Mouse (Mus musculus) kidney, postnatal 10 days (tissue): ENCODE measurements around the gene Clock.

Experiments used
- DNase-seq: peaks from one replicate; pipeline ENCODE4 v3.0.0; 2021; ENCODE audit warnings: mixed read lengths

The Clock gene

DNA sequence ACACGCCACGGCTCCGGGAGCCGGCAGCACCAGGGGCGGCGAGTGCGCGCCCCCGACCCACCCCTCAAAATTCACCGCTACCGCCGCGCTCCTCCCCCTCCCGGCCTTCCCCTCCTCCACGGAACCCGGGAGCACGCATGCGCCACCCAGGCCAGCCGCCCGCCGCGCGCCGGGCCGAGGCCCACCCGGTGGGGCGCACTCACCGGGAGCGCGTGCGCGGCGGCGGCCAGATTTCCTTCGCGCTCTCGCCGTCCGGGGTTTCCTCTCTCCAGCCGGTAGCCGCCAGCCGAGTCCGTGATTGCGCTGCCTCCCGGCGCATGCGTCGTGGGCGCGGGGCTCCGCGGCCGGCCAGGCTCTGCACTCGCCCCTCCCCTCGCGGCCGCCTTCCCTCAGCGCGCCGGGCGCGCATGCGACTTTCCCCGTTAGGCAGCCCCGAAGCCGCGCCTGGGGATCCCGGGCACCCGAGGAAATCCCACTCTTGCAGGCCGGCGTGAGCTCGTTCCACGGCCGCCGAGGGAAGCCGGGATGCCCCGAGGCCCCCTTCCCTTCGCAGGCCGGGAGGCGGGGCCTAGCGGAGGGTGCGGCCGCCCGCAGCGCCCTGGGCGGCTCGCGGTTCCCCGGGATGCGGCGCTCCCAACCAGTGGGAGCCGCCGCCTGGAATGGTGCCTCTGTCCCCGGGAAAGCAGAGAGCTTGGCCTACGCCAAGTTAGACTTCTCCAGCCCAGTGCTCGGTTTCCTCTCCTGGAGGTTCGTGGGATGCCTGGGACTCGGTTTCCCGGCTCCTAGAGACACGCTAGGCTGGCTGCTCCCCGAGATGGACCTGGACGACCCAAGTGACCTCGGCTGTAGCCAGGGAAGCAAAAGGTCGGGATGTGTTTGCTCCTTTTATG lies at the start of gene Clock:
TSS of gene Clock (minus strand) at position 341 of the 890 bp plus-strand sequence.
- peak; percentile 94 for DNase-seq

DNA sequence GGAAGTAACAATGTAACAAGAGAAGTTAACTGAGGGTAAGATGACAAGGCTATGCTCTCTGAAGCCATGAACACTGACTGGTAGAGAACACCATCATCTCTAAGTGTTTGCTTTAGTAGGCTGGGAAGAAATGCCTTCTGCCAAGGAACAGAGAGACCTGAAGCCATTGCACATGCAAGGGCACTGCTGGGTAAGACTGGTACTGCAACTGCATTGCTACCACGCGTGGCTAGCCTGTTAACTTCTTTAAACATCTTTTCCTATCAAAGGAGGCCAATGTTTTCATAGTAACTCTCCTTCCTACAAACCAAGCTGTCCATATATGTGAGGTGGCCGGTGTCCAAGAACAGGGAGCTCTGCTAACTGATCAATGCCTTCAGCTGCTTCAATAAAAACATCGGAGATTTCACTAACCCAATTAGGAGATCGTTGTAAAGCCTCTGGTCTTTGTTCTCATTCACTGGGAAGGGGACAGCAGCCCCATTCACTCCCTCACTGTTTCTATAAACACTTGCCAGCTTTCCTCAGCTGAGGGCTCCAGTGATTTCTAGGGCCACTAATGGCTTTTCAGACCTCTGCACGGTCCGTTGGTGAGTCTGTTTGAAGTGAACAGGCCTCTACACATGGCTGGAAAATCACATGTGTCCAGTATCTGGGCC lies 47.5 kb upstream of the Clock start:
- no peak for DNase-seq

DNA sequence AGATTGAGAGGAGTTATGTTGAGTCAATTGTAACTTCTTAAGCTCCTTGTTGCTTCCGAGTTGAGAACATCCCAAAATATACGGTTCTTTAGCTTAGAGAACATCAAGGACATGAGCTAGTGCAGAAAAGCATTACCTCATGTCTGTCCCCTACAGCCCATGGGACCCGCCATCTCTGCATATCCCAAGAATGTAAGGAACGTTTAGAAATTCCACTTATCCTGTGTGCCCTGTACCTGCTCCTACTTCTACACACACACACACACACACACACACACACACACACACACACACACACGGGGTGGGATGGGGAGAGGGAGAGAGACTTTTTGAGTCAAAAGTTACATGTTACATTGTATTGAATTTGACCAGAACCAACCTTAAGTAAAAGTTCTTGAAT lies 46.9 kb upstream of the Clock start:
- no peak for DNase-seq

DNA sequence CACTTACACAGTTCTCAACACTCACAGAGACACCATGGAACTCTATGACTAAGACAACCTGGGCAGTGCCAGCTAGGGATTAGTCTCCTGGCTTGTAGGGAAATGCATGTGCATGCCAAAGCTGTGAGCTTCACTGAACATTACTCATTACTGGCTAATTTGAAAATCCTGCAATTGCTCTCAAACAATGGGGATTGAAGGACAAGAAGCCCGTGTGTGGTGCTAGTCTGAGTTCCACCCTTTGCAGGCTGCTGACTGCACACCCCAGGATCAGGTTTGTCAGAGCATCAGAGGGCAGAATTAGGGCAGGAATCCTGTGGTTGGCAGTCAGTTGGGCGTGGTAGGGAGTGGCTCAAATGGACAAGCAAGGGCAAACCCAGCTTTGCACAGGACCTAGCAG lies 41.5 kb upstream of the Clock start:
- no peak for DNase-seq

DNA sequence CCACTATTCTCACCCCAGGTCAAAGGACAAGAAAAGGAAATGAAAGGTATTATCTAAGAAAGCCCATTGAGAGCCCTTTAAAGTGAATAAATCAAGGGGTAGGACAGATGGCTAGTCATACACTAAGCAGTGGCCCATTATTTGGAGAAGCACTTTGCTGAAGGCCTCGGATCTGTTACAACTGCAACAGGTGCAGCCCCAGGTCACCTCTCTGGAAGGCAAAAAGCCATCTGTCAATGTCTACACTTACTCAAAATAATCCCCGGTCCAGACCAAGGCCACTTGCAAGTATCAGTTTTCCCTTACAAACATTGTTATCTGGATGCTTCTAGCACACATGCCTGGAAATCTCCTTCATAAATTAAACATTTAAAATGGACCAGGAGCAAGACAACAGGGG lies 36.3 kb upstream of the Clock start:
- DNase-seq: no peak

DNA sequence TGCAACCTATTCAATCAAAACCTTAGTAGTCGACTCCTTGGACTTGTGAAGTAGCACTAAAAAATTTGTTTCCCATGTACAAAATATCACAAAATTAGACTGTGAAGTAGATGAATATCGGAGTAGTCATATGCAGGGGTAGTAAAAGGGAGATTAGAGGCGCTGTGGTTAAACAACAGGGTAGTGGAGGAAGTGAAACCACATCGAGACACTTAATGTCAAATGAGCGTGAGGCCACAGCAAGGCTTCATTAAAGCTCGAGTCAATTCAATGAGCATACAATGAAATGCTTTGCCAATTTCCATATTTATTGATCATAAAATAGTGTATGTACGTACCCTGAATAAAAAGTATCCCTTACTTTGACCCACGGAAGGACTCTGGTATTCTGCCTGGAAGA lies 32.5 kb upstream of the Clock start:
- no peak for DNase-seq

DNA sequence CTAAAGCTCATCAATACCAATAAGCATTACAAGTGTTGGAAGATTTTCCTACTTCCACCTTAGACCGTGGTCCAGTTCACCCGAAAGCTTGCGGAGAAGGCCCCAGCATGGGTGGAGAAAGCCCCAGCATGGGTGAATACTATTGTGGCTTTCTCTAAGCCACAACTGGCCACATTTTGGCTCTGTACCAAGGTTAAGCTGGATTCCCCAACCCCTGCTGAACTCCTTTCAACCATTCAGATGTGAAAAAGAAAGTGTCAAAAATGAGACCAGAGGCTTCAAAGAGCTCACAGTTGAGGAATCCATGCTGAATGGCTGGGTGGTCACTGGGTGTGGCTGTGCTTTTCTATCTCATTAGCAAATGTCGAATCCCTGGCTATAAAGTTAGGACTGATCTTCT lies 29.2 kb upstream of the Clock start:
- no peak for DNase-seq

DNA sequence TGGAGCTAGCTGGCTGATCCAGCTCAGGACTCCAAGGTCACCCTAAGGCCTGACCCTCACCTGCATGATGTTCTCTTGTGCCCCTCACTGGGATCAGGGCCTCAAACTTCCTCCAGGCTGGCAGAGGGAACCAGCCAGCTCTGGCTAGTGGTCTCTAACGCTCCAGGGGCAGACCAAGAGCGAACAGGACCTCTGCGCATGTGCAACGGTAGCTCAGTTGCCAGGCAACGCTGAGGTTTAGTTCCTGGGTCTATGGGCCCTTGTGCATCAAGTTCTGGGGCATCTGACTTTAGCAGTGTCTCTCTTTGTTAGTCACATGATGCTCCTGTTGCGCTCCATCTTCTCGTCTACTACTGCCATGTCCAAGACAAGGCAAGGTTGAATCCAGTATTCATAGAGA lies 26.4 kb upstream of the Clock start, which contains the start of gene Pdcl2:
TSS of gene Pdcl2 (minus strand) at position 204 of the 400 bp plus-strand sequence.
- DNase-seq: no peak

DNA sequence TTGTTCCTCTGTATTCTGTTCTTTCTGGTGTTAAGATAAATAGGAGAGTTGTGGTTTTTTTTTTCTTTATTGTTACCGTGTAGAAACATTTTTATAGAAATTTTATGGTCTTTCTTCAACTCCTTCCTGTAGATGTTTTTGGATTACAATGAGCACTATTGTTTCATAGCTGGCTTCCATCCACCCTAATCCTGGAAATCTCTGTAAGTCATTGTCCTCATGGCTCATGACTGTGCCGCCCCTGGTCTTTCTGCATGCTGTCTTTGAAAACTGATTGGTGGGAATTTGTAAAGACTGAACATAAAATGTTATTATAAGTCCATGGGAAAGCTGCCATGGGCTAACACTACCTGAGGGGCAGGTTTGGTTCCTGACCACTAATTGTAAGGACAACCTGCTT lies 22.7 kb upstream of the Clock start:
- DNase-seq: no peak

DNA sequence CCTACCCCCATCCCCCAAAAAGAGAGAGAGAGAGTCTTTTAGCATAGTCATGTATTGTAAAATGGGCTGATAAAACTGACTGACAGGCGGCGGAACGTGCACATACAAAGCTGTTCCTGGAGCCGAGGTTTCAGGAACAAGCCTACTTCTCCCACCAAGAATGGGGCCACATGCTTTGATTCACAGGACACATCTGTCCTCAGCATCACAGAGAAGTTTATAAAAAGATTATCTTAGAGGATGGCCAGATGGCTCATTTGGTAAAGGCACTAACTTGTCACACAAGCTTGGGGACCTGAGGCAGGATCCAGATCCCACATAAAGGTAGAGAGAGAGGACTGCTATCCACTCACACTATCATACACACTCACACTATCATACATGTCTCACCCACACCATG lies 20.5 kb upstream of the Clock start:
- DNase-seq: no peak

DNA sequence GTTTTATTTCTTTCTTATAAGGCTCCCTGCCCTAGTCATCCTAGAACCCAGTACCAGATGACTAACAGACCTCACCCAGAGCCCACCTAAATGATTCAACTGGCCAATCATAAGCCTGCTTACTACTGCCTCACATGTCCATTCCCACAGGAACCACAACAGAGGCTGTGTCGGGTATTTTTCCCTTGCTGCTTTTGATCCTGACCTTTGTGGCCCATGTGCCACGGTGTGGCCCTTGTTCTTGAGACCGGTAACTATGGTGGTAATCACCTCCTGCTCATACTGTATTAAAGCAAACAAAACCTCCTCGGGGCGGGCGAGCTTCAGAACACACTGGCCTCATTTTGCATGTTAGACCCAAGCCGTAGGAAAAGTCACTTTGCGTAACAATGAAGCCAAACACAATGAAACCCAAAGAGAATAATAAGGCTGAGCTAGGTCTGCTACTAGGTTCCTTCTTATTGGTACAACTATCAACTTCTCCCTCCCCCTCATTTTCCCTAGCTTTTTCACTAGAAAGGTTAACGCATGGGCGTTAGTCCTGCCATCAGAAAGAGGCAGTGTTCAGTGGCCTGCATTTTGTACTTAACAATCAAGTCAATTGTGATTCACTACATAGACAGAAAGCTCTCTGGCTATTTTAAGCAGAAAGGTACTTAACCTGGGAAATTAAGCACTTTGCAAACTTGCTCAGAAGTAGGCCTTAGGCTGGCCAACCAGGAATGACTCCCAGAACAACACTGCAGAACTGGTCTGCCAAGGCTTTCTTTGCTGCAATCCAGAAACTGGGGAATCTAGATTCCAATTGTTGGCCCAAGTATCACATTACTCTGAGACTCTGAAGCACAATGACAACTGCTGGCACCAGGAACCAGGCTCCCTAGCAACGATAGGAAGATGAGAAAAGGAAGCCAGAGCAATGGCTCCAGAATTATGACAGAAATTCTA lies 16.9 kb upstream of the Clock start:
- DNase-seq: no peak

DNA sequence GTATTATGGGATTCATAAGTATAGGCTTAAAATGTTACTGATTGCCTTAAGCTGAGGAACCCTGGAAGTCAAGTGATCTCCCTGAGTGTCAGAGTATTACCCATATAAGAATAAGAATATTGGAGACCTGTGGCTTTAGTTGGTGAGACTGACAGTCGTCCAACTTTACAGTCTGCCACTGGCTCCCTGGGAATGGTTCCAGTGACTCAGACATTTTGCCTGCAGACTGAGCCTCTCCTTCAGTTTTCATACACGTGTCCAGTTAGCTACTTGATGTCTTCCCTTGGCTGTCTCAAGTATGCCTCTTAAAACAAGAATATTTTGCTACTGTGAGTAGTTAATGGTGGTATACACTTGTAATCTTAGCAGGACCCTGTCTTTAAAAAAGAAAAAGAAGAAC lies 3.6 kb upstream of the Clock start:
- no peak for DNase-seq

DNA sequence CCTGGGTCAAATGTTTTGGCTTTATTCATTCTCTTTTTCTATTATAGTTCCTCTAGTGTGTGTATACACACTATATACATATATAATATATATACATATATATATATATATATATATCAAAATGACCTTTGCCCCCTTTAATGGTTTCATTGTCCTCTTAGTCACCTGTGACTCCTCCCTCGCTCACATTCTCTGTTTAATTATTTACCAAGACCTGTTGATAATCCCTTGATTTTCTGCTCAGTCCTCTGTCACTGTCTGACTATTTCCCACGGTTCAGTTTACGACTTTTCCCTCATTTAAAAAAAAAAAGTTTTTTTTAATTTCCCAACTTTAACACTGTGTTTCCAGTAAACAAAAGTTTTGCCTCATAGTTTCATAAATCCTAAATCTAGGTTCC lies 1.7 kb upstream of the Clock start:
- no peak for DNase-seq

DNA sequence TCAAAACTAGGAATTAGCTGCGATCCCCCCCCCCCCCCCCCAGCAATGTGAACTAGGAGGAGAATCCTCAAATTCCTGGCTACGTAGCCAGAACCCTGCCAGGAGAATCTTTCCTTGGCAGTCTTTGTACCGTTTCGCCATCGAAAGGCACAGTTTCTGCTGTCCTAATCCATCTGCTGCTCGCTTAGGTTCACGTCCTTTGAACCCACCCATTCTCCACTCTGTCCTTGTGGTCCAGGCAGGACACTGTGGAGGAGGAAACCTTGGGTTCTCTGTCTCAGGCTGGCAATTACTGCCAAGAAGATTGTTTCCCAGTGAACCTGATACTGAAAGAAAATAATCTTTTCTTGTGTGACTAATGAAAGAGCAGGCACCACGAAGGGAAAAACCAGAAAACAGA lies 1.0 kb upstream of the Clock start:
- peak; percentile 35 for DNase-seq

DNA sequence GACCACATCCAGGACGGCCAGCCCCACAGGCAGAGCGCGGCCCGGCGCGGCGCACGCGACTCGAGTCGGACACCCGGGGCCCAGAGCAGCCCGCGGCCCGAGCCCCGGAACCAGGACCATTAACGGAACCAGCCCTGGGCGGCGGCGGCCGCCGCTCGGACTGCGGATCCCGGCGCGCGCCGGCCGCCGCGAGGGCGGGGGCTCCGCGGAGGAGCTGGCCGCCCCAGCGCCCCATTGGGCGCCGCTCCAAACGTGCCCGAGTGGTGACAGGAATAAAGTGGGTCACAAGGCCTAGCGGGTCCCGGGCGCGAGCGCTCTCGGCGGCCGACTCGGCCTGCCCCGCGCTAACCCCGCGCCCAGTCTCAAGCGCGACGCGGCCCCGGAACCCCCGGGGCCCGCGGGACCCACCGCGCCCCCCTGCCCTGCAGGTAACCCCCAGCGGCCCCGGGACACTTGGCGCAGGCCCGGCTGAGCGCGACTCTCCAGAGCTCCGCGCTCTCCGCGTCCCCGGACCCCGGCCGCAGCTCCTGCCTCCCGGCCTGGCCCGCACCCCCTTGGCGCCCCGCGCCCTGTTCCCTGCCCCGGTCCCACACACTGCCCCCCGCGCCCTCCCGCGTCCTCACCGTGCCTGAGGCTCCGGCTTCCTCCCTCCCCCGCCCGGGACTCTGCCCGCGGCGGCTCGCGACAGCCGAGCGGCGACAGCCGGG lies 694 bp downstream of the Clock start:
- peak; percentile 90 for DNase-seq

DNA sequence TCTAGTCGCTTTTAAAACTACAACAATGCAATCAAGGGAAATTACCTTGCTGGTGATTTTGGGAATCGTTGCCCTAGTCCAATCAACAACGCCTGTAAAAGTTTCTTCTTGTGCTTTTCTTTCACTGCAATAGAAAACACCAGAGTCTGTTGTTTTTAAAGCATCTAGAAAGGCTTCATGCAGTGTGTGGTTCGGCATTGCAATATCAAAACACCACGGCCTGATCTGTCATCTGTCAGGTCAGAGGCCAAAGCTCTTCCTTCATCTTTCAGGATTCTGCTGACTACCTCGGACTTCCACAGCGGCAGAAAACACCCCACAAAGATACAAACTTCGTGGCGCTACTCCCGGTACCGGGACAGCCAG lies 1.2 kb downstream of the Clock start:
- DNase-seq: no peak

DNA sequence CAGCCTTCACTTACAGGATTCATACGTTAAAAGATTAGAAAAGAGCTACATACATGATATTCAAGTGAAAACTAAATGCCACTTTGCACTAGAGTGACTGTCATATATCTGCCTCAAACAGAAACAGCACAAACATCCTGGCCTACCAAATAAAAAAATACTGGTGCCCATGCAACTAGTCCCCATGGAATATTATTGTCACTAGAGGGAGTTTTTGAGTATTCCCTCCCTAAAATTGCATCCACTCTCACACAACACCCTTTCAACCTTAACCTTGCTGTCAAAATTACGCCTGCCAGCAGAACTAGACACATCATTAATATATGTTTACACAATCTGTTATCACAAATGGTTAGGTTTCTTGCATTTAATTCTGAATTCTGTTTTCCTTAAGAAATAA lies 2.6 kb downstream of the Clock start:
- DNase-seq: no peak

DNA sequence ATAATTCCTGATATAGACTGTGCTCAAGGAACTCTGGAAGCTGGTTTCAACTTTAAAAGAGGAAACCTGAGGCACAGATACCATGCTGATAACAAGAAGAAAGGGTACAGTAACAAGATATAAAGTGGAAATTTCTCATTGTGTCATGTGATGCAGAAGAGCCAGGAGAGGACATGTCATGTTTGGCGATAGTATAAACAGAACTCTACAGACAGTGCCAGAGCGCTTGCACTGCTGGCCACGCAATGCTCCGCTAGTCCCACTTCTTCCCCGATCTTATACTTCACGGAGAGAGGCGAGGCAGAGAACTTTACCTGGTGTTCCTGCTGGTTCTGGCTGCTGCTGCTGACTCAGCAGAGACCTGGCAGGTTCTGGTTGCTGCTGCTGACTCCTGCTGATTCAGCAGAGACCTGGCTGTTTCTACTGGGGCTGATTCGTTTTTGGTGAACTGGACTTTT lies 15.3 kb downstream of the Clock start:
- peak; percentile 26 for DNase-seq

DNA sequence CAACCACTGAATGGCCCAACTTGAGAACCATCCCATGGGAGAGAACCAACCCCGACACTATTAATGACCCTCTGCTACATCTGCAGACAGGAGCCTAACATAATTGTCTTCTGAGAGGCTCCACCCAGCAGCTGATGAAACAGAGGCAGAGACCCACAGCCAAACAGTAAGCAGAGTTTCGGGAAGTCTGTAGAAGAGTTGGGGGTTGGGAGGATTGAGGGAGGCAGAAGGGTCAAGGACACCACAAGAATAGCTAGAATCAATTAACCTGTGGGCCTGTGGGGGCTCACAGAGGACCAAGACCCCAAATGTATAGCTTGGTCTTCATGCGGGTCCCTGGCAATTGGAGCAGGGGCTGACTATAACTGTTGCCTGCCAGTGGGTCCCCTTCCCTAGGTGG lies 16.3 kb downstream of the Clock start:
- no peak for DNase-seq

DNA sequence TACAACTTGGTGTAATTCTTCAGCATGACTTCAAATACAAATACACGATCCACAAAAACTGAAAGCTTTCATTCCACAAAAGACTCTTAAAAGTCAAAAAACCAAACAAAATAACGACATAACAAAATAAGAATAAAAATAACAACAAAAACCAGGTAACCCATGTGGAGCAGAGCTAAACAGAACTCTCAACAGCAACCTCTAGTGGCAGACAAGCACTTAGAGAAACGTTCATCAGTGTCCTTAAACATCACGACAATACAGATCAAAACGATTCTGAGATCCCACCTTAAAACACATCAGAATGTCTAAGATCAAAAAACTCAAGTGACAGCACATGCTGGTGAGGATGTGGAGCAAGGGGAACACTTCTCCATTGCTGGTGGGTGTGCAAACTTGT lies 17.5 kb downstream of the Clock start:
- no peak for DNase-seq

DNA sequence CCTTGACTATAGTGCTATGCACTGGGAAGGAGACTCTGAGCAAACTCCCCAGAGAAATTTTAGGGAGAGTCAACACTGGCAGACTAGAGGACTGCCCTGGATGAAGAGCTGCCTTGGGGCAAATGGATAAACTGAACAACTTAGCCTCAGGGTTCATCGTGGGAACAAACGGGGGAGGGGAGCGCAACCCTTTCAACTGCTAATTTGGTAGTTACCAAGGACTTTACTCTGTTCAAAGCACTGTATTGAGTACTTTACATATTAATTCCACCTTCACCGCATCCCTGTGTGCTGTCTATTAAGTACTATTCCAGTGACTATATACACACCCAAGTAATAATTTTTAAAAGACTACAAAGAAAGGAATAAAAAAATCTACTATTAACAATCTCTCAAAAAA lies 18.9 kb downstream of the Clock start:
- no peak for DNase-seq

DNA sequence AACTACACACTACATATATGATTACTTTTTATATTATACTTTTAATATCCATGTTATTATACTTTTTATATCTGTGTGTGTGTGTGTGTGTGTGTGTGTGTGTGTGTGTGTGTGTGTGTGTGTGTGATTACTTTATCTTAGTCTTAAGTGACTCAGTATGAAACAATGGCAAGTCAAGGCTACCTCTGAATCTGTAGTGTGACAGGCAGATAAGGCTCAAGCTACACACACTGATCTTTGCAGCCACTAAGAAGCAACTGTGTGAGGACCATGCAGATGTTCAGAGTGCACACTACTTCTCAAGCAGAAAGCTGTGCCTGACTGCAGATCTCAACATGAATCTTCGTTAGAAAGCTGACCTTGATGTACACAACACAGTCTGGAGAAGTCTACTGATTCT lies 20.7 kb downstream of the Clock start:
- DNase-seq: no peak

DNA sequence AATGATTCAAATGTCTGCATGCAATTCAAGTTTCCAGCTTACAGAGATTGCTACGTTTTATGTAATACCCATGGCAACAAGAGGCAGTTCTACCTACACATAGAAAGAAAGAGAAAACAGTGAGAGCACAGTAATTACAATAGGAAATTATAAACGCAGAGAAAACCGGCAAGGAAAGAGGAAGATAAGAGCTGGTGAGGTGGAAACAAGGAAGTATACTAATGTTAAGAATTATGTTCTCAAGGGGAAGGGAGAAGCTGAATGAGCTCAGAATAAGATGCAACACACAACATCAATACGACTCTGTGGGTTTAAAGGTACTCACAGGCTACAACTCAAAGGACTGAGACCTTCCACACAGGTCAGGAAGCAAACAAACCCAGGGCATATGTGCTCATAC lies 29.6 kb downstream of the Clock start:
- DNase-seq: no peak
